In the genomic region with DNA sequence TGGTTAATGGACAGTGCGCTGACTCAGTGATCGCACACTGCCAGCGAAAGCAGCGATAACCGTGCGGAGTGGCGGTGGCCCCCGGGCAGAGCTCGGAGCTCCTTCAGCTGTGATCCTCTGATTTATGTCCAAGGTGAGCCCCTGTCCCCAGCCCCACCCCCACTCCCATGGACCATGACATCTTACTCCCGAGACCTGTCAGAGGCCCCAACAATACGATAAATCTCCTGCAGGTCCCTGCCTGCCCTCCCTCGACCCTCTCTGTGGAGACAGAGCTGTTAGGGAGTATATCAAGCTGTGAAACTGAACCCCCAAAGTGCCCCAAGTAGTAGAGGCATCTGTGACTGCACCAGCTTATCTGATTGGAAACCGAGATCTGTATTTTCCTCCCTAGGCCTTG, we compare ENCODE assay signal across 18 mouse cellular contexts.
"Had no signal": no experiment of that assay in that cellular context is flagged by ENCODE, and none has a peak within 500 bp of the region (broad histone marks: within the 10 kb centered on the region; RNA-seq: fewer than 3 reads in every experiment).

No protein-coding gene starts in this region.

- H3K9me3 ChIP-seq: limb, embryonic 13.5 days; liver, embryonic 12.5 days; liver, embryonic 15.5 days; lung, embryonic 15.5 days; megakaryocyte, embryonic 14.5 days; midbrain, embryonic 10.5 days; midbrain, embryonic 13.5 days; neural tube, embryonic 13.5 days; stomach, embryonic 15.5 days had no signal

- ATAC-seq: intestine, postnatal 0 days; midbrain, embryonic 13.5 days; midbrain, embryonic 16.5 days had no signal

- H3K36me3 ChIP-seq: limb, embryonic 13.5 days; liver, embryonic 12.5 days; liver, embryonic 15.5 days; lung, embryonic 15.5 days; midbrain, embryonic 10.5 days; midbrain, embryonic 13.5 days; neural tube, embryonic 13.5 days; stomach, embryonic 15.5 days had no signal

- H3K4me1 ChIP-seq: megakaryocyte, embryonic 14.5 days; midbrain, embryonic 13.5 days; neural tube, embryonic 13.5 days had no signal

- H3K27ac ChIP-seq: limb, embryonic 13.5 days; liver, embryonic 12.5 days; liver, embryonic 15.5 days; midbrain, embryonic 10.5 days; midbrain, embryonic 13.5 days; neural tube, embryonic 13.5 days had no signal

- DNase-seq: retina, postnatal 1 day; right cerebral cortex, postnatal 25 days; spleen, adult 18-20 months; thymus, adult 2 months; thymus, postnatal 14 days; thymus, postnatal 4 days had no signal

- H3K4me3 ChIP-seq: limb, embryonic 13.5 days; liver, embryonic 12.5 days; liver, embryonic 15.5 days; lung, embryonic 15.5 days; megakaryocyte, embryonic 14.5 days; midbrain, embryonic 10.5 days; midbrain, embryonic 13.5 days; myocyte; neural tube, embryonic 13.5 days; stomach, embryonic 15.5 days had no signal

- H3K4me2 ChIP-seq: limb, embryonic 13.5 days; liver, embryonic 12.5 days; liver, embryonic 15.5 days; lung, embryonic 15.5 days; midbrain, embryonic 13.5 days; neural tube, embryonic 13.5 days; stomach, embryonic 15.5 days had no signal

- H3K27me3 ChIP-seq: liver, embryonic 15.5 days; midbrain, embryonic 13.5 days; neural tube, embryonic 13.5 days; stomach, embryonic 15.5 days had no signal

- H3K9ac ChIP-seq: limb, embryonic 13.5 days; liver, embryonic 12.5 days; liver, embryonic 15.5 days; lung, embryonic 15.5 days; midbrain, embryonic 13.5 days; neural tube, embryonic 13.5 days; stomach, embryonic 15.5 days had no signal
